Comparison of ENCODE assay signal across 36 mouse cellular contexts in genomic region chr8:84888280-84888679, GRCm38 (mm10). TPM values are rescaled to one million over a fixed set of nuclear protein-coding genes. Genes with fewer than 3 reads are reported as not detected.
"Had no signal": no experiment of that assay in that cellular context is flagged by ENCODE, and none has a peak within 500 bp of the region (broad histone marks: within the 10 kb centered on the region; RNA-seq: fewer than 3 reads in every experiment).

No protein-coding gene starts in this region.

- H3K27me3 ChIP-seq: limb, embryonic 12.5 days; limb, embryonic 13.5 days; limb, embryonic 15.5 days; liver, embryonic 12.5 days; liver, embryonic 15.5 days; lung, embryonic 15.5 days; megakaryocyte, embryonic 14.5 days; midbrain, embryonic 12.5 days; midbrain, embryonic 13.5 days; midbrain, embryonic 15.5 days had no signal

- ATAC-seq: liver, embryonic 12.5 days; liver, postnatal 0 days; lung, postnatal 0 days; midbrain, embryonic 13.5 days; midbrain, embryonic 15.5 days; midbrain, embryonic 16.5 days had no signal

- H3K9ac ChIP-seq: limb, embryonic 12.5 days; limb, embryonic 13.5 days; limb, embryonic 15.5 days; liver, embryonic 12.5 days; liver, embryonic 14.5 days; liver, embryonic 15.5 days; liver, postnatal 0 days; lung, embryonic 14.5 days; lung, embryonic 15.5 days; midbrain, embryonic 12.5 days; midbrain, embryonic 13.5 days; midbrain, embryonic 15.5 days had no signal

- H3K27ac ChIP-seq: left cerebral cortex, adult 2 months; limb, embryonic 10.5 days; limb, embryonic 12.5 days; limb, embryonic 13.5 days; limb, embryonic 15.5 days; liver, embryonic 12.5 days; liver, embryonic 14.5 days; liver, embryonic 15.5 days; lung, embryonic 15.5 days; macrophage; midbrain, embryonic 10.5 days; midbrain, embryonic 12.5 days; midbrain, embryonic 13.5 days; midbrain, embryonic 15.5 days had no signal

- H3K4me2 ChIP-seq: limb, embryonic 12.5 days; limb, embryonic 13.5 days; limb, embryonic 15.5 days; liver, embryonic 11.5 days; liver, embryonic 12.5 days; liver, embryonic 15.5 days; lung, embryonic 14.5 days; lung, embryonic 15.5 days; midbrain, embryonic 11.5 days; midbrain, embryonic 12.5 days; midbrain, embryonic 13.5 days; midbrain, embryonic 15.5 days had no signal

- H3K4me3 ChIP-seq: left cerebral cortex, adult 2 months; limb, embryonic 10.5 days; limb, embryonic 12.5 days; limb, embryonic 13.5 days; limb, embryonic 15.5 days; liver, embryonic 12.5 days; liver, embryonic 15.5 days; lung, embryonic 15.5 days; megakaryocyte, embryonic 14.5 days; midbrain, embryonic 10.5 days; midbrain, embryonic 12.5 days; midbrain, embryonic 13.5 days; midbrain, embryonic 15.5 days had no signal

- H3K9me3 ChIP-seq: limb, embryonic 10.5 days; limb, embryonic 12.5 days; limb, embryonic 13.5 days; limb, embryonic 15.5 days; liver, embryonic 12.5 days; liver, embryonic 15.5 days; lung, embryonic 15.5 days; megakaryocyte, embryonic 14.5 days; midbrain, embryonic 10.5 days; midbrain, embryonic 12.5 days; midbrain, embryonic 13.5 days; midbrain, embryonic 15.5 days had no signal

- DNase-seq: layer of hippocampus, postnatal 36 days; left cerebral cortex, postnatal 4 days; liver, postnatal 0 days; lung, adult 18-20 months; lung, adult 2 months; lung, embryonic 14.5 days; lung, postnatal 10 days; lung, postnatal 14 days; lung, postnatal 36 days; lung, postnatal 4 days; midbrain, embryonic 14.5 days had no signal

RNA-seq across cellular contexts. Expression of gene Klf1, which starts 13.4 kb away (rescaled TPM):
- total RNA-seq: left cerebral cortex, adult 8-10 months; left cerebral cortex, postnatal 10 days; left cerebral cortex, postnatal 14 days; left cerebral cortex, postnatal 25 days; left cerebral cortex, postnatal 36 days; midbrain, postnatal 0 days had no signal
